Mouse (Mus musculus) kidney, embryonic 14.5 days (tissue): Measurements from ENCODE around the gene Fhdc1. TPM values are rescaled to one million over a fixed set of nuclear protein-coding genes. Genes with fewer than 3 reads are reported as not detected.

ENCODE experiments used
- ATAC-seq: fragments of 200-750 bp; cut with Nextera tagmentation; 2 replicates; pipeline ENCODE4 v1.8.0; 2017; ENCODE audit warnings: moderate number of reproducible peaks, mild to moderate bottlenecking, moderate TSS enrichment, moderate library complexity; ENCODE audit not compliant: low FRiP score, low TSS enrichment
- H3K27ac ChIP-seq: fragments of 300-500 bp; sonication (generic); 2 replicates; pipeline ENCODE4 v1.5.1; 2014; ENCODE audit warnings: low read depth, mild to moderate bottlenecking, low read length, moderate library complexity, mixed read lengths
- H3K27me3 ChIP-seq: fragments of 300-500 bp; sonication (generic); 2 replicates; pipeline ENCODE4 v1.6.1; 2014; ENCODE audit warnings: mild to moderate bottlenecking, low read length; ENCODE audit not compliant: control insufficient read depth, insufficient read depth
- H3K36me3 ChIP-seq: fragments of 300-500 bp; sonication (generic); 2 replicates; pipeline ENCODE4 v1.6.1; 2014; ENCODE audit warnings: low read length, mixed read lengths; ENCODE audit not compliant: control insufficient read depth, insufficient read depth
- H3K4me1 ChIP-seq: fragments of 300-500 bp; sonication (generic); 2 replicates; pipeline ENCODE4 v1.6.1; 2014; ENCODE audit warnings: low read length, mixed read lengths; ENCODE audit not compliant: control insufficient read depth, insufficient read depth
- H3K4me2 ChIP-seq: fragments of 300-500 bp; sonication (generic); replicated peaks from 2 replicates; pipeline ENCODE4 v1.6.1; 2014; ENCODE audit warnings: low read depth, mild to moderate bottlenecking, low read length
- H3K4me3 ChIP-seq: fragments of 300-500 bp; sonication (generic); 2 replicates; pipeline ENCODE4 v1.5.1; 2014; ENCODE audit warnings: mild to moderate bottlenecking, low read length
- H3K9ac ChIP-seq: fragments of 300-500 bp; sonication (generic); 2 replicates; pipeline ENCODE4 v1.6.1; 2014; ENCODE audit warnings: low read depth, mild to moderate bottlenecking, low read length, moderate library complexity
- H3K9me3 ChIP-seq: fragments of 300-500 bp; sonication (generic); 2 replicates; pipeline ENCODE4 v1.6.1; 2016; ENCODE audit warnings: low read length; ENCODE audit not compliant: control insufficient read depth
- WGBS: fragments of 180-500 bp; shearing (Covaris S2); extraction: QIAGEN DNeasy Blood & Tissue Kit; methylation state at CpG from one replicate; pipeline ENCODE4 v1.1.7; 2014; 5-methylcytosine and 5-hydroxymethylcytosine counted together
- polyA plus RNA-seq: library from polyadenylated mRNA; unstranded; fragments of >200 nt; fragmentation: Nextera tagmentation; extraction: Ambion mirVana; gene quantifications from 2 replicates; pipeline ENCODE4 v1.2.1, GENCODE M21; 2014

Gene Fhdc1
- polyA plus RNA-seq, 1 experiment from 2014 or later, result 4.4 TPM

GRCm38 (mm10) chr3:84408756-84409473 is 71.3 kb downstream of the Fhdc1 start:
- peaks cover 3% of the 10 kb centered on the region; the same call in 1 of the 2 replicates for H3K4me1 ChIP-seq
- H3K9ac ChIP-seq, result no peak overlapping the region
- ATAC-seq, result no peak
- no peak overlapping the region for H3K27ac ChIP-seq
- no peak overlapping the region for H3K4me2 ChIP-seq
- WGBS, result 52% methylated on average over 13 of the region's 13 CpGs
- no peaks in the 10 kb centered on the region for H3K9me3 ChIP-seq
- no peaks in the 10 kb centered on the region for H3K27me3 ChIP-seq
- H3K36me3 ChIP-seq, result no peaks in the 10 kb centered on the region
- no peak overlapping the region for H3K4me3 ChIP-seq

- no peak overlapping the region for H3K9ac ChIP-seq
- ATAC-seq, result no peak
- no peaks in the 10 kb centered on the region for H3K4me1 ChIP-seq
- H3K27me3 ChIP-seq, result no peaks in the 10 kb centered on the region
- H3K4me2 ChIP-seq, result no peak overlapping the region
- no peak overlapping the region for H3K27ac ChIP-seq
- no peak overlapping the region for H3K4me3 ChIP-seq
- no peaks in the 10 kb centered on the region for H3K36me3 ChIP-seq
- no peaks in the 10 kb centered on the region for H3K9me3 ChIP-seq
- 86% methylated on average over 4 of the region's 4 CpGs for WGBS
Measured at GRCm38 (mm10) chr3:84405523-84405922, 74.7 kb downstream of the Fhdc1 start.

GRCm38 (mm10) chr3:84403389-84403788 is 76.8 kb downstream of the Fhdc1 start:
- Histone ChIP-seq H3K4me1 (no peaks in the 10 kb centered on the region), H3K4me3 (no peak overlapping the region), H3K36me3 (no peaks in the 10 kb centered on the region), H3K27me3 (no peaks in the 10 kb centered on the region), H3K27ac (no peak overlapping the region), H3K9me3 (no peaks in the 10 kb centered on the region), H3K9ac (no peak overlapping the region), H3K4me2 (no peak overlapping the region)
- no peak for ATAC-seq
- WGBS, result 71% methylated on average over 5 of the region's 5 CpGs

GRCm38 (mm10) chr3:84402716-84403115 is 77.5 kb downstream of the Fhdc1 start:
- H3K9me3 ChIP-seq, result no peaks in the 10 kb centered on the region
- H3K9ac ChIP-seq, result no peak overlapping the region
- WGBS, result 65% methylated on average over 2 of the region's 2 CpGs
- no peak overlapping the region for H3K4me2 ChIP-seq
- H3K36me3 ChIP-seq, result no peaks in the 10 kb centered on the region
- ATAC-seq, result no peak
- H3K4me1 ChIP-seq, result no peaks in the 10 kb centered on the region
- no peak overlapping the region for H3K4me3 ChIP-seq
- no peak overlapping the region for H3K27ac ChIP-seq
- no peaks in the 10 kb centered on the region for H3K27me3 ChIP-seq

GRCm38 (mm10) chr3:84397976-84398375 is 82.3 kb downstream of the Fhdc1 start:
- H3K4me2 ChIP-seq, result no peak overlapping the region
- WGBS, result 73% methylated on average over 4 of the region's 4 CpGs
- H3K27ac ChIP-seq, result no peak overlapping the region
- H3K4me1 ChIP-seq, result no peaks in the 10 kb centered on the region
- no peak for ATAC-seq
- H3K4me3 ChIP-seq, result no peak overlapping the region
- H3K9ac ChIP-seq, result no peak overlapping the region
- no peaks in the 10 kb centered on the region for H3K27me3 ChIP-seq
- H3K9me3 ChIP-seq, result no peaks in the 10 kb centered on the region
- H3K36me3 ChIP-seq, result no peaks in the 10 kb centered on the region

- H3K27me3 ChIP-seq, result no peaks in the 10 kb centered on the region
- no peak overlapping the region for H3K4me3 ChIP-seq
- no peak overlapping the region for H3K9ac ChIP-seq
- H3K27ac ChIP-seq, result no peak overlapping the region
- no peaks in the 10 kb centered on the region for H3K36me3 ChIP-seq
- ATAC-seq, result no peak
- H3K9me3 ChIP-seq, result no peaks in the 10 kb centered on the region
- no peak overlapping the region for H3K4me2 ChIP-seq
- WGBS, result 88% methylated on average over 2 of the region's 2 CpGs
- no peaks in the 10 kb centered on the region for H3K4me1 ChIP-seq
Measured at GRCm38 (mm10) chr3:84396240-84396639, 84.0 kb downstream of the Fhdc1 start.

GRCm38 (mm10) chr3:84395840-84396239 is 84.4 kb downstream of the Fhdc1 start:
- no peak overlapping the region for H3K27ac ChIP-seq
- no peaks in the 10 kb centered on the region for H3K36me3 ChIP-seq
- no peak for ATAC-seq
- no peak overlapping the region for H3K9ac ChIP-seq
- no peak overlapping the region for H3K4me3 ChIP-seq
- no peak overlapping the region for H3K4me2 ChIP-seq
- peaks cover 4% of the 10 kb centered on the region; the same call in 1 of the 2 replicates for H3K9me3 ChIP-seq
- no peaks in the 10 kb centered on the region for H3K27me3 ChIP-seq
- H3K4me1 ChIP-seq, result no peaks in the 10 kb centered on the region

- Histone ChIP-seq H3K4me2 (no peak overlapping the region), H3K36me3 (no peaks in the 10 kb centered on the region), H3K27ac (no peak overlapping the region), H3K4me3 (no peak overlapping the region), H3K9ac (no peak overlapping the region), H3K27me3 (no peaks in the 10 kb centered on the region), H3K4me1 (no peaks in the 10 kb centered on the region), H3K9me3 (peaks cover 4% of the 10 kb centered on the region; the same call in 1 of the 2 replicates)
- ATAC-seq, result no peak
- WGBS, result 78% methylated on average over 8 of the region's 8 CpGs
Measured at GRCm38 (mm10) chr3:84394841-84395447, 85.3 kb downstream of the Fhdc1 start.
